Mouse (Mus musculus) embryonic facial prominence, embryonic 10.5 days (tissue): ENCODE measurements at regions not wholly inside any gene's neighbourhood (a gene's known extent, or its start where the extent isn't known, plus 50 kb on each side); places are given as distances from the start of the nearest gene placed in this dataset.
A peak's percentile ranks its signal among the peaks of the same experiment; 100 is the strongest.

Experiments used
- DNase-seq: peaks from one replicate; pipeline ENCODE4 v3.0.0-alpha.2; 2017; ENCODE audit warnings: low spot score
- H3K27ac ChIP-seq: fragments of 300-500 bp; sonication (generic); replicated peaks from 2 replicates; pipeline ENCODE4 v1.5.1; 2016; ENCODE audit warnings: mild to moderate bottlenecking
- H3K27me3 ChIP-seq: fragments of 300-500 bp; sonication (generic); replicated peaks from 2 replicates; pipeline ENCODE4 v1.6.1; 2016; ENCODE audit warnings: low read depth, mild to moderate bottlenecking; ENCODE audit not compliant: poor library complexity, severe bottlenecking
- H3K36me3 ChIP-seq: fragments of 300-500 bp; sonication (generic); replicated peaks from 2 replicates; pipeline ENCODE4 v1.6.1; 2016; ENCODE audit warnings: mild to moderate bottlenecking, moderate library complexity
- H3K4me1 ChIP-seq: fragments of 300-500 bp; sonication (generic); 2 replicates; pipeline ENCODE4 v1.6.1; 2016
- H3K4me3 ChIP-seq: fragments of 300-500 bp; sonication (generic); 2 replicates; pipeline ENCODE4 v1.5.1; 2016; ENCODE audit warnings: mild to moderate bottlenecking, moderate library complexity
- H3K9me3 ChIP-seq: fragments of 300-500 bp; sonication (generic); 2 replicates; pipeline ENCODE4 v1.6.1; 2016; ENCODE audit warnings: mild to moderate bottlenecking
- WGBS: fragments of 180-500 bp; shearing (Covaris S2); methylation state at CpG from one replicate; pipeline ENCODE4 v1.1.7; 2016; 5-methylcytosine and 5-hydroxymethylcytosine counted together

DNA sequence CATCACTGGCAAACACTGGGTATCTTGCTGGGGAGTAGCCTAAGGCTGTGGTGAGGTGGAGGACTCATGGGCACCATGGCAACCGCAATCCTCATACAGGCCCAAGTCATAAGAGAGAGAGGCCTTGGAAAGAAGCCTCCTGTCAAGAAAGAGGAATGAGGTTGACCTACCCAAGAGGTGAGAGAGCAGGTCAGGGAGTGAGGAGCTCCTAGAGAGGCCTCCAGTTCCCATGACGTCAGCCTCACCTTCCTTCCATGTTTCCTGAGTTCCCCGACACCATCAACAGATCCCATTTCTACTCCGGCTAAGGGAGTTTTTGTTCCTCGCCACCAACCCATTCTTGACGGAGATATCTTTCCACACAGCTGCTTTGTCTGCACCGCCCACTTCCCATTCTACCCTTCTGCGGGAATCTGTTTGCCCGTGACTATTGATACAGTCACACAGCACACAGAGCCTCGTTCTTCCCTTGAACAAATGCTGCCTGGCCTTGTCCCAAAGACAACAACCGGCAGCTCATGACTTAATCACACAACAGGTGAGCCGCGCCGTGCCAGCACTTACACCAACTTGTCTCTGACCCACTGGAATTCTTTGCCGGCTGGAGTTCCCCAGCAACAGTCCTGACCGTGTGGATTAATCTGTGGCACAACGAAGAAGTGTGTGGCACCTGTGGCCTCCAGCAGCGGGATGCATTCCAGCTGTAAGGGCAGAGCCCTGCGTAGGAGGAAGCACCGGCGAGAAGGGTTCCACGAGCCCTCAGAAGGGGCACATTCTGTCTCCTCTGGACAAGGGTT lies 111.8 kb upstream of the Rreb1 start:
- Histone ChIP-seq H3K27ac (no peak overlapping the region), H3K4me3 (no peak overlapping the region), H3K27me3 (no peaks in the 10 kb centered on the region), H3K4me1 (no peaks in the 10 kb centered on the region), H3K36me3 (no peaks in the 10 kb centered on the region), H3K9me3 (no peaks in the 10 kb centered on the region)
- 86% methylated on average over 22 of the region's 22 CpGs for WGBS
- DNase-seq: no peak

DNA sequence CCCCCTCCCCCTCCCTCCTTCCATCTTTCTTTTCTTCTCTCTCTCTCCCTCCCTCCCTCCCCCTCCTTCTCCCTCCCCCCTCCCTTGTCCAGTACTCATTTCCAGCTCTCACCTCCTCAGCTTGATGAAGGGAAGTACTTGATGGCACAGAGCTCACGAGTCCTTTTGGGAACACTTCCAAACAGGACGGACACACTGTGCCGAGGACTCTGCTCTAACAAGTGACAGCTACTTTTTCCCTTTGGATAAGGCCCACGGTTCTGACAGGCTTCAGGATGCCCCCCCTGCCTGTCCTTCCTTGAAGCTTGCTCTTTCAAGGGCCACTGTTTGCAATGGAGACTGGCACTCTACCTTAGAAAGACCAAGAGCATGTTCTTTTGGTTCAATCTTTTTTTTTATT lies 110.8 kb upstream of the Rreb1 start:
- WGBS: 76% methylated on average over 4 of the region's 4 CpGs

DNA sequence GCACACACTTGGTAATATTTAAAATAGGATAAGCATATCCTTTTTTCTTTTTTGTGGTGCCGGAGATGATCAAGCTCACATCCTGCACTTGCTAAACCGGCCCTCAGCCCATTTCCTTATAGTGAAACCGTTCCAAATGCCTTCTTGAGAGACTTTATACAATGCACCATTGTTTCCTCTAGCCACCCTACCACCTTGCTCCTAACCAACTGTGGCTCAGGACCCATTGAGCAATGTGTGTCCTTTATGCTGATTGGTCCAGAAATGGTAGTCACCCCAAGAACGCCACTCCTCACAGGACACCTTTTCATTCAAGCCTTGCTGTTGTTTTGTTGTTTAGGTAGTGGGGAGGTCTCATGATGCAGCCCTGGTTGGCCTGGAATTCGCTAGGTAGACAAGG lies 110.3 kb upstream of the Rreb1 start:
- Histone ChIP-seq H3K27ac (no peak overlapping the region), H3K27me3 (no peaks in the 10 kb centered on the region), H3K36me3 (no peaks in the 10 kb centered on the region), H3K4me3 (no peak overlapping the region), H3K4me1 (no peaks in the 10 kb centered on the region), H3K9me3 (no peaks in the 10 kb centered on the region)
- DNase-seq: no peak
- 61% methylated on average over 5 of the region's 5 CpGs for WGBS

More for the DNA sequence above, 110.8 kb upstream of the Rreb1 start:
- H3K4me3 ChIP-seq: no peak overlapping the region
- DNase-seq: no peak
- no peak overlapping the region for H3K27ac ChIP-seq
- no peaks in the 10 kb centered on the region for H3K36me3 ChIP-seq
- no peaks in the 10 kb centered on the region for H3K27me3 ChIP-seq
- no peaks in the 10 kb centered on the region for H3K9me3 ChIP-seq
- no peaks in the 10 kb centered on the region for H3K4me1 ChIP-seq

DNA sequence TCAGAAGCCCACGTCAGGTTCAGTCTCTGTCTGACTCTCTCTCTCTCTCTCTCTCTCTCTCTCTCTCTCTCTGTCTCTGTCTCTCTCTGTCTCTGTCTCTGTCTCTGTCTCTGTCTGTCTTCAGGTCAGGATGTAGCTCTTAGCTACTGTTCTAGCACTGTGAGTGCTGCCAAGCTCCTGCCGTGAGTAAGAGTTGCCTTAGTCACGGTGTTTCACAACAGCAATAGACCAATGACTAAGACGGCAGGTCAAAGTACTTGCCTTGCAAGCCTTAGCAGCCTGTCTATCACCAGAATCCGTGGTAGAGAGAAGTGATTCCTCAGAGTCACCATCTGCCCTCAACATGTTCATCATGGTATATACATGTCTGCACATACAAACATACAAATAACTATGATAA lies 107.1 kb upstream of the Rreb1 start:
- Histone ChIP-seq H3K27me3 (no peaks in the 10 kb centered on the region), H3K4me3 (no peak overlapping the region), H3K4me1 (peaks cover 2% of the 10 kb centered on the region; the same call in 1 of the 2 replicates), H3K9me3 (no peaks in the 10 kb centered on the region), H3K27ac (no peak overlapping the region), H3K36me3 (no peaks in the 10 kb centered on the region)
- WGBS: 88% methylated on average over 5 of the region's 5 CpGs
- no peak for DNase-seq

DNA sequence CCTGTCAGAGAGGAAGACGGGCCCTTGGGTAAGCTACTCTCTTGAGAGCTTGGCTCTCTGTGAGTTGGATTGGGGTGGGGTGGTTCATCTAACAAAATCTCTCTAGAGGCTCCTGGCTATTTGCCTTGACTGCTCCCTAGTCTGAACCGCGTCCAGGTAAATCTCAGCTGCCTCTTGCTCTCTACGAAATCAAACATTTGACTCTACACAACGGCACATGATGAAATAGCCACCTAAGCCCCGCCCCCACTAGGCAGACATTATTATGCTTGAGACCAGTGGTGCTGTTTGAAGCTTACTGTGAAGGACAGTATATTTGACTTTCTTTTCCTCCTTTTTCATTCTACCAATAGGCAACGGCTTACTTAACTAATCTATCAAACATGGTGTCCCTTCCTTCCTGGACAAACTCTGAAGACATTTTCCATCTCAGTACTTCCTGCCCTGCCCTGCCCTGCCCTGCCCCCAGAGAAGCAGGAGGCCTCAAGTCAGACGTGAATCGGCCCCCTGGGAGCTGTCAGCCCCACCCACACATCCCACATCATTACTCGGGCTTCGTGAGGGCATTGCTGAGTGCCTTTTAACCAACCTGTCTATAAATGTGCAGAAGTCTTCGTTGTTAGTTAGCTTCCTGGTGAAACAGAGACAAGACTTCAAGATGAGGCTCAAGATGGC lies 103.4 kb upstream of the Rreb1 start:
- H3K27me3 ChIP-seq: no peaks in the 10 kb centered on the region
- H3K36me3 ChIP-seq: no peaks in the 10 kb centered on the region
- WGBS: 79% methylated on average over 12 of the region's 12 CpGs
- H3K27ac ChIP-seq: no peak overlapping the region
- no peak for DNase-seq
- no peaks in the 10 kb centered on the region for H3K9me3 ChIP-seq
- peaks cover 6% of the 10 kb centered on the region; the same call in 1 of the 2 replicates for H3K4me1 ChIP-seq
- H3K4me3 ChIP-seq: no peak overlapping the region

DNA sequence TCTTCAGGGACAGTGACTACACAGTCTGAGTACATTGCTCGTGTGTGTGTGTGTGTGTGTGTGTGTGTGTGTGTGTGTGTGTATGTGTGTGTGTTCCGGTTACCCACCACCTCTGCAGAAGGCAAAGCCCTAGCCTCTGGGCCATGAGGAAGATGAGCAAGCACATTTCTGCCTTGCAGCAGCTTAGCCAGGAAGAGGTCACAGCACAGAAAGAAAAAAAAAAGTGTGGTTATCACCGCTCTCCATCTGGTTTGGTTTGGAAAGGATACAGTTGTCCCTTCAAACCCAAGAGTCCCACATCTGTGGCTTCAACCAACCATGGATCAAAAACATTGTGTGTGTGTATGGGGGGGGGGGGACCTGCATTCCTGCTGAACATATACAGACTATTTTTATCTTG lies 102.5 kb upstream of the Rreb1 start:
- no peak overlapping the region for H3K27ac ChIP-seq
- 90% methylated on average over 3 of the region's 3 CpGs for WGBS
- peaks cover 6% of the 10 kb centered on the region; the same call in 1 of the 2 replicates for H3K4me1 ChIP-seq
- no peak overlapping the region for H3K4me3 ChIP-seq
- no peak for DNase-seq
- no peaks in the 10 kb centered on the region for H3K36me3 ChIP-seq
- H3K27me3 ChIP-seq: no peaks in the 10 kb centered on the region
- no peaks in the 10 kb centered on the region for H3K9me3 ChIP-seq

DNA sequence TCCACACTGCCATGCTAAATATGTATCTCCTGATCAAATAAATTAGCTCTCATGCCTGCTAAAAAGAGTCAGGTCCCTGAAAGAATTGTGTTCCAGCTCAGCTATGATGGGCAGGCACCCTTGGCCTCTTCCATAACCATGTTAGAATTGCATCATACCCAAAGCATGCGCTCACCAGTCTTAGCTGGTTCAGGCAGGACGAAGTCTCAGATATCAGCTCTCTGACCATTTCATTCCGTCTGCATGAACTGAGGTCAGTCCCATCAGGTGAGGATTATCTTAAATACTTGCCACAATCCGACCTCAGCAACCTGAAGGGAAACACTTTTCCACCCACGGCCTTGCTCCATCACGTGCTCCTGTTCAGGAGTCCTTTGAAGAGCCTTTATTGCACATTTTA lies 101.3 kb upstream of the Rreb1 start:
- no peak for DNase-seq
- 79% methylated on average over 6 of the region's 6 CpGs for WGBS
- no peak overlapping the region for H3K4me3 ChIP-seq
- no peak overlapping the region; the same call in 1 of the 2 replicates for H3K27ac ChIP-seq
- peaks cover 6% of the 10 kb centered on the region; the same call in 1 of the 2 replicates for H3K4me1 ChIP-seq
- no peaks in the 10 kb centered on the region for H3K27me3 ChIP-seq
- no peaks in the 10 kb centered on the region for H3K9me3 ChIP-seq
- no peaks in the 10 kb centered on the region for H3K36me3 ChIP-seq

DNA sequence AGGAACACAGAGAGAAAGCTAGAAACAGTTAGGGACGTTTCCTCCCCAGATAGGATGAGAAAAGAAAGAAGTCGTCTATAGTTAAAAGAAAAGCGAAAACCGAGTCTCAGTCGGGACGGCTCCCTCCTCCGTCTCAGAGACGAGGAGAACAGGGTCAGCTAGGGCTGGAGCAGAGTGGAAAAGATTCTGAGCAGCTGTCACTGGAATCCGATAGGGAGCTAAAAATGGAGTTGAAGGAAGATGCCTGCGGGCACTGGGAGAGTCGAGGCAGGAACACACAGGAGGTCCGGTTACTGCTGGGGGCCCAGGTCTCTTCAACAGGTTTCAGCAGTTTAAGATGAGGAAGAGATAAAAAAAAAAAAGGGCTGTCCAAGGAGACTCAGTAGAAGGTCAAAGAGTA lies 99.9 kb upstream of the Rreb1 start:
- no peak for DNase-seq
- Histone ChIP-seq H3K36me3 (no peaks in the 10 kb centered on the region), H3K27me3 (no peaks in the 10 kb centered on the region), H3K4me3 (no peak overlapping the region), H3K27ac (no peak overlapping the region), H3K4me1 (peaks cover 6% of the 10 kb centered on the region; the same call in 1 of the 2 replicates), H3K9me3 (no peaks in the 10 kb centered on the region)
- WGBS: 64% methylated on average over 12 of the region's 12 CpGs

DNA sequence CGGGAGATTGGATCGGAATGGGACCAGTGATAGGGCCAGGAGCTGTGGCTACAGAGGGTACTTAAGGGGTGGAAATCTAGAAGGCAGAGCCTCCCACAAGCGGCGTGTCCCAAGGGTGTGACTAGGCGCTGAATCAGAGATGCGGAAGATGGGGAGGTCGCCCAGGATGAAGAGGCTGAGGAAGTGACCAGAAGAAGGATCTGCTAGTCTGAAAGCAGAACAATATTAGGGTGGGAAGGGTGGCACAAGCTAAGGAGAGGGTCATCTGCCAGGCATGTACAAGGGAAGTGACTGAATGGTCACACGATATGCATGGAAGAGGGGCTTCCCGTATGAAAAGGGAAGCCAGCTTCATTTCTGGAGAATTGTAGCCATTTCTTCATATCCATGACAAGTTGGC lies 99.4 kb upstream of the Rreb1 start:
- peaks cover 6% of the 10 kb centered on the region; the same call in 1 of the 2 replicates for H3K4me1 ChIP-seq
- no peak overlapping the region for H3K4me3 ChIP-seq
- 93% methylated on average over 9 of the region's 9 CpGs for WGBS
- H3K27me3 ChIP-seq: no peaks in the 10 kb centered on the region
- H3K27ac ChIP-seq: no peak overlapping the region
- H3K9me3 ChIP-seq: no peaks in the 10 kb centered on the region
- DNase-seq: no peak
- no peaks in the 10 kb centered on the region for H3K36me3 ChIP-seq

DNA sequence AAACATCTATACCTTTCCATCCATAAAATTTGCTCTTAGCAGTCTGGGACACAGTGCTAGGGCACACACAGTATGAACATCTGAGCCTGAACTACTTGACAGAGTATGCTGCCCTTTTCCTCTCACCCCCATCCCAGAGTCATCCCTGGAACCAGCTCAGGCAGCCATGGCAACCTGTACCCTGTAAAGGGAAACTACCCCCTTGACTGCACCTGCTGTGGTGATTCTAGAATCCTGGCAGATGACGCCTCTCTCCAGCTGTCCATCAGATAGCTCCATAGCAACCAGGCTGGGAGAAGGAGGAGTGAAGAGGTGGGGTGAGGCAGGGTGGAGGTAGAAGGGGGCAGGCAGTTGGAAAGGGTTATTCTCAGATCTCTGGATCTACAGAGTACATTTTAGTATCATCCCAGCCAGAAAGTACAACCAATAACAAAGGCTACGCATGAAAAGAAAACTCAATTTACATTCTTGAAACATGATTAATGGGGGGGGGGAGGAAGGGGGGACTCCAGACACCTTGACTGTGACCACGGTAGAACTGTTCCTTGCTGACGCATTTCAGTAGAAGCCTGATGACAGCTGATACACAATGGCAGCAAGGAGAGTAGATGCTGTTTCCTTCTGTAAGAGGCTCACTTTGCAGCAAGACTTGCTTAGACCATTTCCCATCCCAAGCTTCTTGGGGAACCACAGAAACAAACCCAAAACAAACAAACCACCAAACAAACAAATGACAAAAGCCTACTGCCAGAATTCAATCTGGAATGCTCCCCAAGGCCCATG lies 97.2 kb upstream of the Rreb1 start:
- H3K27me3 ChIP-seq: no peaks in the 10 kb centered on the region
- H3K36me3 ChIP-seq: no peaks in the 10 kb centered on the region
- H3K4me1 ChIP-seq: peaks cover 4% of the 10 kb centered on the region; the same call in 1 of the 2 replicates
- 61% methylated on average over 4 of the region's 4 CpGs for WGBS
- H3K27ac ChIP-seq: no peak overlapping the region
- DNase-seq: peak; percentile 18
- no peaks in the 10 kb centered on the region for H3K9me3 ChIP-seq
- H3K4me3 ChIP-seq: no peak overlapping the region

DNA sequence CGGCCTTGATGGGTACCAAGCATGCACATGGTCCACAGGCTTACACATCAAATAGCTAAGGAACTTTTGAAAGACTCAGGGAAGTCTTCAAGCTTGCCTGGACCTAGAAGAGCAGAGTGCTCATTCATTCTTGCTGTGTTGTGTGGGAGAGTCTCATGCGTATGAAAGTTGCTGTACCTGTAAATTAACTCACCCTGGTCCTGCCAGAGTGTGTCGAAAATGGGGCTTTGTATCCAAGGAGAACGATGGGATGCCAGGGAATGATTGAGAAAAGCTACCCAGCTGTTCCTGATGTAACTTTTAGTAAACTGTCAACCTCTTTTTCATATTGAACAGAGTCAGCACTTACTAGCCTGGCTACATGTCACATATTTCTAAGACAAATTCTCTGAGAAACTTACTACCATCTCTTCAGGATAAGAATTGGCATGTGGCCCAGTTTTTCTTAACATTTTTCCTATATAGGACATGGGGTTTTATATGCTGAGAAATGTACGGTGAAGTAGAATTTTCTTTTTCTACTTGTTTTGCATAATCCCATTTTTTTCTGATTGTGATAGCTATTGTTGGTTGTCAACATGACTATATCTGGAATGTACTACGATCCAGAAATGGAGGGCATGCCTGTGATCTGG lies 95.0 kb upstream of the Rreb1 start:
- H3K27ac ChIP-seq: no peak overlapping the region
- 85% methylated on average over 6 of the region's 6 CpGs for WGBS

DNA sequence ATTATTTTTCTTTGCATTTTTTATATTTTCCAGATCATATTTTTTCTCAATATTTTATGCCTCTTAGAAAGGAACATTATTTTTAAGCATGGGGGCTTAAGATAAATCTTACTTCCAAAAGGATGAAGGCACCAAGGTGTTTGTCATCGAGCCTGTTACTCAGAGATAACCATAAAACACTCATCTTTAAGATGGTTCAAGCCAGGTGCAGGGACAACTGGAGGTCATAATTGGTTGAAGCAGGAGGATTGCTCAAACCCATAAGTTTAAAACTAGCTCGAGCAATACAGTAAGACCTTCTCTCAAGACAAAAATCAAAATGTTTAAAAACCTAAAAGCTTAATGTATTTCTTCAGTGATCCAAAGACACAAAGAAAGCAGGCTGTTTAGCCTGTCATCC lies 92.6 kb upstream of the Rreb1 start:
- no peak overlapping the region for H3K4me3 ChIP-seq
- WGBS: 77% methylated on average over 2 of the region's 2 CpGs
- H3K36me3 ChIP-seq: no peaks in the 10 kb centered on the region
- no peaks in the 10 kb centered on the region for H3K27me3 ChIP-seq
- H3K27ac ChIP-seq: no peak overlapping the region
- H3K4me1 ChIP-seq: no peaks in the 10 kb centered on the region
- no peak for DNase-seq
- H3K9me3 ChIP-seq: no peaks in the 10 kb centered on the region

More for the DNA sequence above, 95.0 kb upstream of the Rreb1 start:
- Histone ChIP-seq H3K4me1 (no peaks in the 10 kb centered on the region), H3K4me3 (no peak overlapping the region), H3K27me3 (no peaks in the 10 kb centered on the region), H3K9me3 (no peaks in the 10 kb centered on the region), H3K36me3 (no peaks in the 10 kb centered on the region)
- DNase-seq: no peak
